Mouse (Mus musculus): ENCODE measurements around the gene Dll4. TPM values are rescaled to one million over a fixed set of nuclear protein-coding genes. Genes with fewer than 3 reads are reported as not detected.

Gene Dll4
- polyA plus RNA-seq, 1 experiment, result 24.5 TPM

Other genes starting within 250 kb of the Dll4 start
- 2.1 and 2.6 TPM in 2 replicates for gene Rad51, start 213.0 kb upstream of the Dll4 start, polyA plus RNA-seq (2012; rRNA removed)
- gene Rmdn3, start 168.8 kb upstream of the Dll4 start, polyA plus RNA-seq (2012; rRNA removed), result 23.1 and 24.5 TPM in 2 replicates
- gene Gchfr, start 158.0 kb upstream of the Dll4 start, polyA plus RNA-seq (2012; rRNA removed), result 15.6 and 55.8 TPM in 2 replicates
- gene Gm14137, start 151.3 kb upstream of the Dll4 start, polyA plus RNA-seq (2012; rRNA removed), result 0.03 TPM in 1 of 2 replicates, not detected in the other
- 45.3 and 57.7 TPM in 2 replicates for gene Zfyve19, start 117.2 kb upstream of the Dll4 start, polyA plus RNA-seq (2012; rRNA removed)
- gene Dnajc17, start 117.0 kb upstream of the Dll4 start, polyA plus RNA-seq (2012; rRNA removed), result 6.7 and 8.9 TPM in 2 replicates
- 1.2 and 1.7 TPM in 2 replicates for gene Ppp1r14d, start 95.9 kb upstream of the Dll4 start, polyA plus RNA-seq (2012; rRNA removed)
- gene Spint1, start 88.4 kb upstream of the Dll4 start, polyA plus RNA-seq (2012; rRNA removed), result 38.8 and 49.1 TPM in 2 replicates
- gene Rhov, start 54.5 kb upstream of the Dll4 start, polyA plus RNA-seq (2012; rRNA removed), result 0.27 and 0.57 TPM in 2 replicates
- 23.3 and 23.6 TPM in 2 replicates for gene Vps18, start 37.0 kb upstream of the Dll4 start, polyA plus RNA-seq (2012; rRNA removed)
- 9.2 and 10.3 TPM in 2 replicates for gene Chac1, start 25.4 kb downstream of the Dll4 start, polyA plus RNA-seq (2012; rRNA removed)
- 7.6 and 7.7 TPM in 2 replicates for gene Ino80, start 151.9 kb downstream of the Dll4 start, polyA plus RNA-seq (2012; rRNA removed)
- 2.1 and 2.9 TPM in 2 replicates for gene Exd1, start 221.8 kb downstream of the Dll4 start, polyA plus RNA-seq (2012; rRNA removed)
- 198 and 297 TPM in 2 replicates for gene Chp1, start 221.9 kb downstream of the Dll4 start, polyA plus RNA-seq (2012; rRNA removed)